Mouse (Mus musculus) megakaryocyte, embryonic 14.5 days (primary cell): ENCODE data around the gene Pold3. TPM values are rescaled to one million over a fixed set of nuclear protein-coding genes. Genes with fewer than 3 reads are reported as not detected.

Experiments
- H3K27me3 ChIP-seq: replicated peaks from 2 replicates; pipeline ENCODE3; 2012; ENCODE audit warnings: inconsistent platforms
- H3K36me3 ChIP-seq: replicated peaks from 2 replicates; pipeline ENCODE3; 2012; ENCODE audit warnings: low read length, inconsistent platforms, mixed read lengths
- H3K4me1 ChIP-seq: 2 replicates; pipeline ENCODE4 v1.6.1; 2012; ENCODE audit warnings: inconsistent platforms
- H3K4me3 ChIP-seq: replicated peaks from 2 replicates; pipeline ENCODE3; 2012; ENCODE audit warnings: moderate library complexity, mild to moderate bottlenecking, inconsistent platforms
- H3K9me3 ChIP-seq: 2 replicates; pipeline ENCODE4 v1.6.1; 2012; ENCODE audit warnings: inconsistent platforms
- FLI1 ChIP-seq: IDR thresholded peaks from 2 replicates; pipeline ENCODE4 v1.6.1; 2012; ENCODE audit warnings: low read length, inconsistent platforms, mixed read lengths
- GATA1 ChIP-seq: IDR thresholded peaks from 3 replicates; pipeline ENCODE4 v1.6.1; 2012; ENCODE audit warnings: mixed read lengths, low read length, inconsistent platforms, borderline replicate concordance
- polyA plus RNA-seq: library from polyadenylated mRNA; stranded (reverse); fragments of >175 nt; gene quantifications from 2 replicates; pipeline ENCODE4 v1.2.3, GENCODE M21; 2012; ENCODE audit warnings: low replicate concordance; ENCODE audit not compliant: insufficient read depth

The Pold3 gene
- polyA plus RNA-seq, 1 experiment: 5.7 TPM

GRCm38 (mm10) chr7:100114279-100114678 lies 7.1 kb downstream of the Pold3 start:
- Histone ChIP-seq H3K4me3 (no peak overlapping the region), H3K4me1 (peaks cover 23% of the 10 kb centered on the region), H3K9me3 (no peaks in the 10 kb centered on the region), H3K27me3 (no peaks in the 10 kb centered on the region), H3K36me3 (peaks cover 99% of the 10 kb centered on the region)
- TF ChIP-seq GATA1: no peak
- no peak for TF ChIP-seq FLI1

DNA sequence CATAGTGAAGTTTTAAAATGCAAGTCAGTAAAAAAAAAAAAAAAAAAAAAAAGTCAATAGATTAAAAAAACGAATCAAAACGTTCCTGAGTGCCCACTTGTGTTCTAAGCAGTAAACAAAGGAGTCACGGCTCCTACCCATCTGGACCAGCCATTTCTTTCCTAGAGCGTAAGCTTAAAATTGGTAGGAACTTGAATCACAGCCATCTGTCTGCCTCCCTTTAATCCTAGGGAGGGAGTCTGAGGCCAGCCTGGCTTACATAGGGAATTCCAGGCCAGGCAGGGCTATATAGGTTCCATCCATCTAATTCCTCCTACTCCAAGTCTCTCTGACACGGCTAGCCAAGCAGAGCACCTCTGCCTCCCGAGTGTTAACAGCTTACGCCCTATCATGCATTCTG lies 7.5 kb downstream of the Pold3 start:
- Histone ChIP-seq H3K9me3 (no peaks in the 10 kb centered on the region), H3K4me3 (no peak overlapping the region), H3K27me3 (no peaks in the 10 kb centered on the region), H3K4me1 (peaks cover 20% of the 10 kb centered on the region), H3K36me3 (peaks cover 99% of the 10 kb centered on the region)
- TF ChIP-seq GATA1: no peak
- no peak for TF ChIP-seq FLI1

DNA sequence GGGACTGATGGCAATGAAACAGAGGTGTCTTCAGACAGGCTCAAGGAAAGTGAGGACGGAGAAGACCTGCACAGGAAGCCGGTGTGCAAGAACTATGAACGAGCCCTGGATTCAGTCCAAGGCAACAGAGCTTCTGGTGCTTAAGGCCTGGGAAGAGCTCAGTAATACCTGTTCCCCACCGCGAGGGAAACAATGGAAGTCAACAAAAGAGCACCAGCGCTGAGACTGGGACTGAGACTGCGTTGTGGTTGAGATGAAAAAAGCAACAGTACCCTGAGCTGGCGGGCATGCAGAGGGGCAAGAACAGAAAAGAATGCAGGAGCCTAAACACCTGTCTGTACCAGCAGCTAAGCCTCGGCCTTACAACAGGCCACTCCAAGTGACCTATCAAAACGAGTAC lies 9.9 kb downstream of the Pold3 start:
- H3K36me3 ChIP-seq: peaks cover 93% of the 10 kb centered on the region
- H3K27me3 ChIP-seq: no peaks in the 10 kb centered on the region
- H3K9me3 ChIP-seq: no peaks in the 10 kb centered on the region
- H3K4me3 ChIP-seq: no peak overlapping the region
- peaks cover 17% of the 10 kb centered on the region for H3K4me1 ChIP-seq
- TF ChIP-seq FLI1 (no peak), GATA1 (no peak)

GRCm38 (mm10) chr7:100108341-100108740 lies 13.0 kb downstream of the Pold3 start:
- Histone ChIP-seq H3K27me3 (no peaks in the 10 kb centered on the region), H3K4me3 (no peak overlapping the region), H3K36me3 (peaks cover 93% of the 10 kb centered on the region), H3K9me3 (no peaks in the 10 kb centered on the region), H3K4me1 (peaks cover 3% of the 10 kb centered on the region)
- no peak for TF ChIP-seq FLI1
- TF ChIP-seq GATA1: no peak

- Histone ChIP-seq H3K9me3 (no peaks in the 10 kb centered on the region), H3K4me3 (no peak overlapping the region), H3K36me3 (peaks cover 91% of the 10 kb centered on the region), H3K27me3 (no peaks in the 10 kb centered on the region), H3K4me1 (peaks cover 22% of the 10 kb centered on the region)
- TF ChIP-seq GATA1: no peak
- TF ChIP-seq FLI1: no peak
Observed at GRCm38 (mm10) chr7:100104677-100105076, 16.7 kb downstream of the Pold3 start.

GRCm38 (mm10) chr7:100100031-100100595 lies 21.3 kb downstream of the Pold3 start:
- peaks cover 30% of the 10 kb centered on the region for H3K4me1 ChIP-seq
- TF ChIP-seq FLI1 (no peak), GATA1 (no peak)
- peak overlapping the region; percentile 1 for H3K4me3 ChIP-seq
- H3K27me3 ChIP-seq: no peaks in the 10 kb centered on the region
- H3K36me3 ChIP-seq: peaks cover 95% of the 10 kb centered on the region
- no peaks in the 10 kb centered on the region for H3K9me3 ChIP-seq

- H3K4me1 ChIP-seq: peaks cover 4% of the 10 kb centered on the region; the same call in 1 of the 2 replicates
- no peaks in the 10 kb centered on the region for H3K9me3 ChIP-seq
- no peak overlapping the region for H3K4me3 ChIP-seq
- peaks cover 95% of the 10 kb centered on the region for H3K36me3 ChIP-seq
- TF ChIP-seq GATA1 (no peak), FLI1 (no peak)
- H3K27me3 ChIP-seq: no peaks in the 10 kb centered on the region
Observed at GRCm38 (mm10) chr7:100086891-100087290, 34.5 kb downstream of the Pold3 start.

GRCm38 (mm10) chr7:100086159-100086755 lies 35.1 kb downstream of the Pold3 start:
- peaks cover 95% of the 10 kb centered on the region for H3K36me3 ChIP-seq
- H3K4me3 ChIP-seq: no peak overlapping the region
- no peaks in the 10 kb centered on the region for H3K9me3 ChIP-seq
- H3K4me1 ChIP-seq: peaks cover 4% of the 10 kb centered on the region; the same call in 1 of the 2 replicates
- H3K27me3 ChIP-seq: no peaks in the 10 kb centered on the region
- no peak for TF ChIP-seq GATA1
- no peak for TF ChIP-seq FLI1

DNA sequence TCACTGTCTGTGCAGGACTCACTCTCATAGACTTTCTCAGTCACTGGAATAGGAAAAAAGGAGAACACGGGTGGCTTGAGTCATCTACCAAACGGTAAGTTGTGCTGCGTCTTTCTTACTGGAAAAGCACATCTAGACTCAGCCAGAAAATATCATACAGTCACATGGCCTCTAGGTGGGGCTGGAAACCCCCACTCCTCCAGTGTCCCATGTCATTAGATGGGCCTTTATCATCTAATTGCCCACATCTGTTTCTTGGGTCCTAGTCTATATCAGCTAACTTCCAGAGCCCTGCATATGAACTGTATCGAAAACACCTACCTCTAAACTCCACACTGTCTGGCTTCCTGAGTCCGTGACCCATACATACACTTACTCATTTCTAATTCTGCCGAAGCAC lies 37.6 kb downstream of the Pold3 start:
- peaks cover 87% of the 10 kb centered on the region for H3K36me3 ChIP-seq
- no peak for TF ChIP-seq GATA1
- no peak for TF ChIP-seq FLI1
- H3K9me3 ChIP-seq: no peaks in the 10 kb centered on the region
- peaks cover 8% of the 10 kb centered on the region for H3K4me1 ChIP-seq
- no peaks in the 10 kb centered on the region for H3K27me3 ChIP-seq
- no peak overlapping the region for H3K4me3 ChIP-seq

GRCm38 (mm10) chr7:100082836-100083235 lies 38.5 kb downstream of the Pold3 start:
- Histone ChIP-seq H3K4me3 (no peak overlapping the region), H3K27me3 (no peaks in the 10 kb centered on the region), H3K36me3 (peaks cover 83% of the 10 kb centered on the region), H3K4me1 (peaks cover 8% of the 10 kb centered on the region), H3K9me3 (no peaks in the 10 kb centered on the region)
- no peak for TF ChIP-seq FLI1
- TF ChIP-seq GATA1: no peak
